Mouse (Mus musculus) midbrain, embryonic 11.5 days (tissue): ENCODE results near the gene Tbl1xr1. TPM values are rescaled to one million over a fixed set of nuclear protein-coding genes. Genes with fewer than 3 reads are reported as not detected.

Experiments
- ATAC-seq: fragments of 200-750 bp; cut with Nextera tagmentation; 2 replicates; pipeline ENCODE4 v1.8.0; 2017; ENCODE audit warnings: moderate TSS enrichment, moderate library complexity; ENCODE audit not compliant: low FRiP score
- DNase-seq: peaks from one replicate; pipeline ENCODE4 v3.0.0; 2015; ENCODE audit warnings: low spot score; ENCODE audit errors: missing footprints
- H3K27ac ChIP-seq: fragments of 300-500 bp; sonication (generic); 2 replicates; pipeline ENCODE4 v1.5.1; 2014; ENCODE audit warnings: low read depth, low read length
- H3K27me3 ChIP-seq: fragments of 300-500 bp; sonication (generic); 2 replicates; pipeline ENCODE4 v1.6.1; 2014; ENCODE audit warnings: mild to moderate bottlenecking, low read length, moderate library complexity, mixed read lengths; ENCODE audit not compliant: control insufficient read depth, insufficient read depth
- H3K36me3 ChIP-seq: fragments of 300-500 bp; sonication (generic); 2 replicates; pipeline ENCODE4 v1.6.1; 2014; ENCODE audit warnings: mild to moderate bottlenecking, low read length, moderate library complexity, mixed read lengths; ENCODE audit not compliant: control insufficient read depth, insufficient read depth
- H3K4me1 ChIP-seq: fragments of 300-500 bp; sonication (generic); 2 replicates; pipeline ENCODE4 v1.6.1; 2014; ENCODE audit warnings: low read length; ENCODE audit not compliant: control insufficient read depth, insufficient read depth
- H3K4me2 ChIP-seq: fragments of 300-500 bp; sonication (generic); 2 replicates; pipeline ENCODE4 v1.6.1; 2014; ENCODE audit warnings: mild to moderate bottlenecking, moderate library complexity
- H3K4me3 ChIP-seq: fragments of 300-500 bp; sonication (generic); 2 replicates; pipeline ENCODE4 v1.5.1; 2014; ENCODE audit warnings: low read depth, low read length
- H3K9ac ChIP-seq: fragments of 300-500 bp; sonication (generic); 2 replicates; pipeline ENCODE4 v1.6.1; 2014; ENCODE audit warnings: low read length
- H3K9me3 ChIP-seq: fragments of 300-500 bp; sonication (generic); 2 replicates; pipeline ENCODE4 v1.6.1; 2016; ENCODE audit warnings: low read length; ENCODE audit not compliant: control insufficient read depth
- WGBS: fragments of 180-500 bp; shearing (Covaris S2); extraction: QIAGEN DNeasy Blood & Tissue Kit; methylation state at CpG from one replicate; pipeline ENCODE4 v1.1.7; 2014; 5-methylcytosine and 5-hydroxymethylcytosine counted together
- polyA plus RNA-seq: library from polyadenylated mRNA; unstranded; fragments of >200 nt; fragmentation: Nextera tagmentation; extraction: Ambion mirVana; gene quantifications from 2 replicates; pipeline ENCODE4 v1.2.1, GENCODE M21; 2014

Tbl1xr1 gene
- polyA plus RNA-seq, 1 experiment from 2014 or later = 24.2 TPM

DNA sequence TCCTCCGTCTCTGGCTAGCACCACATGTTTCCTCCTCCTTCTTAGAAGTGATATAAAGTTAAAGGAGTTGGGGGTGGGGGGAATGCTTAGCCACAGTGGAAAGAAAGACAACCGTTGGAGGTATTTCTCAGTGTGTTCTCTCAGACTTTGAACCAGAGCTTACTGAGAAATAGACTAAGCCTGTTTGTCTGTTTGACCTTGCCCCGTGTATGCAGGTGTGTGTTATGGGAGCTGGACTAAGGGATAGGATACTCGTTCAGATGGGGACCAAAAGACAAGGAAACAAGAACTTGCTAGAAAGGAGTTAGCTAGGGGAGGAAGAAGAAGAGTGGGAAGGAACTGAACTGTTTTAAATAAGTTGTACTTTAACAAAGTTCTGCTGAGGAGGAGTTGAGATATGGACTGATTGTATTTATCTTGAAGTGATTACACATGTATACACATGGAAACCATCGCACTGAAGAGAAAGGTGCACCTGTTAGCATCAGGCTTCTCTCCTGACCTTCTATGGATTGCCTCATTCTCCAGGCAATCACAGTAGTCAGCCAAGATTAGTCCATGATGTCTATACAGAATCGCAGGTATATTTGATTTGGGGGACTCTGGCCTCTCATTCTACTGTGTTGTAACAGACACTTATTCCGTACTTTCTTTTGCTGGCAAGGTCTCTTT lies 117.9 kb downstream of the Tbl1xr1 start:
- Histone ChIP-seq H3K4me1 (no peaks in the 10 kb centered on the region), H3K4me3 (no peak overlapping the region), H3K36me3 (peaks cover 9% of the 10 kb centered on the region; the same call in 1 of the 2 replicates), H3K9ac (no peak overlapping the region), H3K4me2 (no peak overlapping the region), H3K9me3 (no peaks in the 10 kb centered on the region), H3K27ac (no peak overlapping the region), H3K27me3 (no peaks in the 10 kb centered on the region)
- 92% methylated on average over 7 of the region's 7 CpGs for WGBS
- DNase-seq (no peak), ATAC-seq (no peak)

DNA sequence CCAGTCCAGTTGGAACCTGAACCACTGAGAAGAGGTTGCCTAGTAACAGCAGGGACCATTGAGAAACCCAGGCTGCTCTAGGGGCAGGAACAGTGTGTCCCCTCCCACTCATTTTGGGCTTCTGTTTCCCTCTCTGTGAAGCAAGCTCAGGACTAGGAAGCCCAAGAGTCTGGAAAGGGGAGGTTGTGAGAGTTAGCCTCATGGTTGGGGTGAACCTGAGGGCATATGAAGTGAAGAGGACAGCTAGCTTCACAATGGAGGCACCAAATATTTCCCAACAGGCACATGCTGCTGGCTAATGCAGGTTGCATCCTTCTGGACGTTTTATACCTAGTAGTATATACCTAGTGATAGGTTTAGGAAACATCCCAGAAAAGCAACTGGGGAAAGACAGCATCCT lies 122.3 kb downstream of the Tbl1xr1 start:
- peaks cover 7% of the 10 kb centered on the region; the same call in 1 of the 2 replicates for H3K36me3 ChIP-seq
- DNase-seq = peak; percentile 53
- H3K4me2 ChIP-seq = no peak overlapping the region
- no peak for ATAC-seq
- WGBS = 81% methylated on average over 1 of the region's 1 CpGs
- no peak overlapping the region for H3K27ac ChIP-seq
- H3K27me3 ChIP-seq = no peaks in the 10 kb centered on the region
- no peaks in the 10 kb centered on the region for H3K9me3 ChIP-seq
- no peaks in the 10 kb centered on the region for H3K4me1 ChIP-seq
- H3K4me3 ChIP-seq = no peak overlapping the region
- no peak overlapping the region for H3K9ac ChIP-seq

- Histone ChIP-seq H3K36me3 (no peaks in the 10 kb centered on the region; the same call in 1 of the 2 replicates), H3K4me1 (no peaks in the 10 kb centered on the region), H3K9me3 (no peaks in the 10 kb centered on the region), H3K27me3 (no peaks in the 10 kb centered on the region), H3K9ac (no peak overlapping the region), H3K27ac (no peak overlapping the region), H3K4me2 (no peak overlapping the region), H3K4me3 (no peak overlapping the region)
- 91% methylated on average over 3 of the region's 3 CpGs for WGBS
- no peak for DNase-seq
- ATAC-seq = no peak
These were observed 127.7 kb downstream of the Tbl1xr1 start for GRCm38 (mm10) chr3:22204186-22204585.

GRCm38 (mm10) chr3:22221557-22221956 lies 145.1 kb downstream of the Tbl1xr1 start:
- WGBS = 91% methylated on average over 2 of the region's 2 CpGs
- H3K4me3 ChIP-seq = no peak overlapping the region
- DNase-seq (peak; percentile 21), ATAC-seq (no peak)
- no peak overlapping the region for H3K4me2 ChIP-seq
- no peaks in the 10 kb centered on the region for H3K36me3 ChIP-seq
- H3K4me1 ChIP-seq = no peaks in the 10 kb centered on the region
- H3K9ac ChIP-seq = no peak overlapping the region
- H3K9me3 ChIP-seq = no peaks in the 10 kb centered on the region
- H3K27me3 ChIP-seq = no peaks in the 10 kb centered on the region
- no peak overlapping the region for H3K27ac ChIP-seq

- Histone ChIP-seq H3K9ac (no peak overlapping the region), H3K36me3 (no peaks in the 10 kb centered on the region), H3K4me1 (no peaks in the 10 kb centered on the region), H3K27ac (no peak overlapping the region), H3K9me3 (no peaks in the 10 kb centered on the region), H3K4me3 (no peak overlapping the region), H3K27me3 (no peaks in the 10 kb centered on the region), H3K4me2 (no peak overlapping the region)
- ATAC-seq = 0 out of 2 replicates have a peak, but pooled peaks have one; percentile 48
- 38% methylated on average over 12 of the region's 12 CpGs for WGBS
- peak; percentile 71 for DNase-seq
These were observed 145.9 kb downstream of the Tbl1xr1 start for GRCm38 (mm10) chr3:22222351-22222750.

DNA sequence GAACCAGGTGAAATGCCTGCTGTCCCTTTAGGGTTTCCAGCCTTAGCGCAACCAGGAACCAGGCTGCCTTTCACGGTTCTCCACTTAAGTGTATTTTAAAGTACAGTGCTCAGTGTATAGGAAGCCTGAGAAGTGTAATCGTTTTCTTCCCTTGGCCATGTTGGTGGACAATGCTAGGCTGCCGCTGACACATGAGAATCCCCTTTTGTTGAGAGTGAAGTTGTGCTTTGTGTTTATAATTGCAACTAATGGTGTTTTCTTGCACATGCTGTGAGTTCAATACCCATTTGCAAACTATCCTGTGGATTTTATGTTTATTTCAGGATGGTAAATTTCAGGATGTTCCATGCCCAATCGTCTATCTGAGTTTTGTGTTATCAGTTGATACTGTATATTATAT lies 146.6 kb downstream of the Tbl1xr1 start:
- 89% methylated on average over 5 of the region's 5 CpGs for WGBS
- H3K4me2 ChIP-seq = no peak overlapping the region
- H3K9me3 ChIP-seq = no peaks in the 10 kb centered on the region
- no peaks in the 10 kb centered on the region for H3K36me3 ChIP-seq
- DNase-seq (peak; percentile 60), ATAC-seq (no peak)
- no peaks in the 10 kb centered on the region for H3K27me3 ChIP-seq
- no peaks in the 10 kb centered on the region for H3K4me1 ChIP-seq
- no peak overlapping the region for H3K9ac ChIP-seq
- no peak overlapping the region for H3K27ac ChIP-seq
- H3K4me3 ChIP-seq = no peak overlapping the region

- H3K9ac ChIP-seq = no peak overlapping the region
- no peak overlapping the region for H3K4me3 ChIP-seq
- ATAC-seq (no peak), DNase-seq (no peak)
- no peaks in the 10 kb centered on the region for H3K4me1 ChIP-seq
- no peaks in the 10 kb centered on the region for H3K9me3 ChIP-seq
- 88% methylated on average over 3 of the region's 3 CpGs for WGBS
- no peak overlapping the region for H3K4me2 ChIP-seq
- no peaks in the 10 kb centered on the region for H3K36me3 ChIP-seq
- H3K27me3 ChIP-seq = no peaks in the 10 kb centered on the region
- no peak overlapping the region for H3K27ac ChIP-seq
These were observed 151.6 kb downstream of the Tbl1xr1 start for GRCm38 (mm10) chr3:22228052-22228451.

DNA sequence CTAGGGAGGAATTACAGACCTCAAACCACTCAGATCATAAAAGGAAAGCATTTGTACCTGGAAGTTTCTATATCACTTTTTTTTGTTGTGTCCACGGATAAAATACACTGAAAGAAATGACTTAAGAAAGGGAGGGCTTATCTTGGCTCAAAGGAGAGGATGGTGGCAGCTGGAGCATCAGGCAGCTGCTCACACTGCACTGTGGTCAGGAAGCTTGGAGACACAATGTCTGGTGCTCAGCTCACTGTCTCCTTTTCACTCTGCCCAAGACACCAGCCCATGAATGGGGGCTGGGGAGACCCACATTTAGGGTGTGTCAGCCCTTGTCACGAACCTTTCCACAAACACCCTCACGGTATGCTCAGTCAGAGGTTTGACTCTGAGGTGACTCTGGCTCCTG lies 154.2 kb downstream of the Tbl1xr1 start:
- Histone ChIP-seq H3K36me3 (no peaks in the 10 kb centered on the region), H3K4me2 (no peak overlapping the region), H3K9me3 (no peaks in the 10 kb centered on the region), H3K4me1 (no peaks in the 10 kb centered on the region), H3K9ac (no peak overlapping the region), H3K27ac (no peak overlapping the region), H3K4me3 (no peak overlapping the region), H3K27me3 (no peaks in the 10 kb centered on the region)
- WGBS = 76% methylated on average over 3 of the region's 3 CpGs
- no peak for ATAC-seq
- no peak for DNase-seq

- DNase-seq (no peak), ATAC-seq (no peak)
- Histone ChIP-seq H3K27me3 (no peaks in the 10 kb centered on the region), H3K4me1 (no peaks in the 10 kb centered on the region), H3K36me3 (no peaks in the 10 kb centered on the region), H3K9ac (no peak overlapping the region), H3K27ac (no peak overlapping the region), H3K4me3 (no peak overlapping the region), H3K4me2 (no peak overlapping the region), H3K9me3 (no peaks in the 10 kb centered on the region)
- WGBS = 94% methylated on average over 16 of the region's 16 CpGs
These were observed 161.9 kb downstream of the Tbl1xr1 start for GRCm38 (mm10) chr3:22238106-22238900.
